22 mouse cellular contexts compared by ENCODE assay signal in the genomic region with DNA sequence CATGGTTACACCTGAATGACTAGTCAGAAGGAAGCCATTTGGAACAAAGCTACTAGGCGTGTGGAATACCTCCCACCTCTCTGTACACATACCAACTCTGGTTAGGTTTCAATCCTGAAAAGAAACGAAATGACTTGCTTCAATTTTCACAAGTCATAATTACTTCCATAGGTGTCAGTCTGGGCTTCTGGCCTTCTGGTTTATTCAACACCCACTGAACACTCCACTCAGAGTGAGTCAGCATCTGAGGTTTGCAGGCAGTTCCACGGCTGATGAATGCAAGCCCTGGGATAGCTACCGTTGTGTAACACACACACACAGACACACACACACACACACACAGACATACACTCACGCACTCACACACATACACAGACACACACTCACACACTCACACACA. TPM values are rescaled to one million over a fixed set of nuclear protein-coding genes. Genes with fewer than 3 reads are reported as not detected.
DNase-seq lines count a peak whose midpoint lies in the region; ATAC-seq and TF ChIP-seq lines count a peak whose summit lies in the region.
"Had no signal": no experiment of that assay in that cellular context is flagged by ENCODE, and none has a peak within 500 bp of the region (broad histone marks: within the 10 kb centered on the region; RNA-seq: fewer than 3 reads in every experiment).

No protein-coding gene starts in this region.

- no peaks in the 10 kb centered on the region for H3K27me3 ChIP-seq in forebrain, postnatal 0 days (ENCODE audit: insufficient read depth, low read length)
- H3K27me3 ChIP-seq in forebrain, embryonic 10.5 days (ENCODE audit: poor library complexity, severe bottlenecking) = peaks cover 5% of the 10 kb centered on the region; the same call in 1 of the 2 replicates
- H3K27me3 ChIP-seq: embryonic facial prominence, embryonic 12.5 days; forebrain, embryonic 13.5 days; hindbrain, embryonic 15.5 days; limb, embryonic 15.5 days; neural tube, embryonic 12.5 days had no signal

- H3K4me3 ChIP-seq in forebrain, postnatal 0 days (ENCODE audit: low read depth, low read length) = no peak overlapping the region
- no peak overlapping the region for H3K4me3 ChIP-seq in forebrain, embryonic 10.5 days
- H3K4me3 ChIP-seq: embryonic facial prominence, embryonic 12.5 days; forebrain, embryonic 13.5 days; hindbrain, embryonic 15.5 days; limb, embryonic 15.5 days; neural tube, embryonic 12.5 days had no signal

- H3K4me2 ChIP-seq in forebrain, postnatal 0 days (ENCODE audit: low read depth) = no peak overlapping the region
- H3K4me2 ChIP-seq: embryonic facial prominence, embryonic 12.5 days; forebrain, embryonic 13.5 days; hindbrain, embryonic 15.5 days; limb, embryonic 15.5 days; neural tube, embryonic 12.5 days had no signal

- H3K9me3 ChIP-seq in forebrain, postnatal 0 days (ENCODE audit: low read length) = no peaks in the 10 kb centered on the region
- no peaks in the 10 kb centered on the region for H3K9me3 ChIP-seq in forebrain, embryonic 10.5 days
- H3K9me3 ChIP-seq: embryonic facial prominence, embryonic 12.5 days; forebrain, embryonic 13.5 days; hindbrain, embryonic 15.5 days; limb, embryonic 15.5 days; neural tube, embryonic 12.5 days had no signal

- no peaks in the 10 kb centered on the region for H3K4me1 ChIP-seq in forebrain, postnatal 0 days (ENCODE audit: insufficient read depth)
- H3K4me1 ChIP-seq in forebrain, embryonic 10.5 days = peaks cover 8% of the 10 kb centered on the region
- H3K4me1 ChIP-seq: embryonic facial prominence, embryonic 12.5 days; forebrain, embryonic 13.5 days; limb, embryonic 15.5 days; neural tube, embryonic 12.5 days had no signal

- 71% methylated on average over 5 of the region's 5 CpGs for whole genome bisulfite sequencing in forebrain, postnatal 0 days
- 89% methylated on average over 5 of the region's 5 CpGs for WGBS in forebrain, embryonic 10.5 days

- peak; percentile 16; the same call in 1 of the 2 replicates for ATAC-seq in forebrain, postnatal 0 days
- peak; percentile 48 to 52; a peak in 2 of 4 replicates for ATAC-seq in hematopoietic stem cell, adult 5-6 weeks (replicated peaks in 1 of 2; ENCODE audit: insufficient read depth in 1 of 2, low FRiP score in 2 of 2, low TSS enrichment in 1 of 2, low read depth in 1 of 2, poor library complexity in 2 of 2, severe bottlenecking in 2 of 2)
- ATAC-seq in erythroblast, adult 5-6 weeks (replicated peaks; ENCODE audit: low FRiP score, poor library complexity, severe bottlenecking) = no peak
- ATAC-seq: forebrain, embryonic 13.5 days had no signal

- H3K27ac ChIP-seq in forebrain, postnatal 0 days (ENCODE audit: low read depth, low read length) = no peak overlapping the region
- H3K27ac ChIP-seq in forebrain, embryonic 10.5 days = no peak overlapping the region
- H3K27ac ChIP-seq: embryonic facial prominence, embryonic 12.5 days; forebrain, embryonic 13.5 days; hindbrain, embryonic 15.5 days; limb, embryonic 15.5 days; macrophage; neural tube, embryonic 12.5 days had no signal

- DNase-seq in forebrain, postnatal 0 days = no peak
- no peak for DNase-seq in forebrain, embryonic 10.5 days (ENCODE audit: extremely low spot score, low spot score)
- DNase-seq in NIH3T3 (ENCODE audit: low read depth) = peak; percentile 47
- peak; percentile 24 to 25 for DNase-seq in right cerebral cortex, postnatal 10 days (ENCODE audit: low spot score in 2 of 2)
- DNase-seq in neural tube, embryonic 10.5 days (ENCODE audit: extremely low spot score, low spot score) = no peak
- DNase-seq in adrenal gland, adult 8-10 months = no peak
- DNase-seq: adrenal gland, postnatal 25 days; B cell, adult 2 months; cerebellum, postnatal 36 days; kidney, adult 2 months; kidney, postnatal 4 days; lung, adult 2 months; midbrain, embryonic 14.5 days had no signal

- H3K36me3 ChIP-seq in forebrain, postnatal 0 days (ENCODE audit: insufficient read depth) = no peaks in the 10 kb centered on the region
- no peaks in the 10 kb centered on the region for H3K36me3 ChIP-seq in forebrain, embryonic 10.5 days (replicated peaks)
- H3K36me3 ChIP-seq: embryonic facial prominence, embryonic 12.5 days; hindbrain, embryonic 15.5 days; limb, embryonic 15.5 days; neural tube, embryonic 12.5 days had no signal

- H3K9ac ChIP-seq in forebrain, postnatal 0 days = no peak overlapping the region
- H3K9ac ChIP-seq: embryonic facial prominence, embryonic 12.5 days; forebrain, embryonic 13.5 days; hindbrain, embryonic 15.5 days; limb, embryonic 15.5 days; neural tube, embryonic 12.5 days had no signal

- no peak for TF ChIP-seq CTCF in forebrain, postnatal 0 days (IDR thresholded peaks at IDR 0.05; ENCODE audit: low read depth)

RNA-seq across cellular contexts. Expression of gene Ccdc54, which starts 19.6 kb away (rescaled TPM):
- not detected in 2 replicates for total RNA-seq in forebrain, postnatal 0 days (2014; rRNA removed)
- polyA plus RNA-seq in forebrain, postnatal 0 days (2015; fragmentation: Nextera tagmentation; extraction: Ambion mirVana) = not detected in 2 replicates
- polyA plus RNA-seq in forebrain, embryonic 10.5 days (2016; fragmentation: Nextera tagmentation; extraction: Ambion mirVana) = not detected in 2 replicates
- total RNA-seq in hematopoietic stem cell, adult 5-6 weeks (2017) = not detected in 2 replicates
- total RNA-seq in erythroblast, adult 5-6 weeks (2015; ENCODE audit: low replicate concordance) = not detected in 2 replicates
- total RNA-seq in erythroblast, adult 5-6 weeks (2017; ENCODE audit: low replicate concordance) = not detected in 2 replicates
- total RNA-seq in adrenal gland, adult 8-10 months (2022) = not detected
- total RNA-seq: adrenal gland, postnatal 25 days had no signal
- polyA plus RNA-seq: embryonic facial prominence, embryonic 12.5 days; forebrain, embryonic 13.5 days; heart, postnatal 0 days; hindbrain, embryonic 15.5 days; kidney, adult 2 months; limb, embryonic 15.5 days; lung, adult 2 months; midbrain, embryonic 14.5 days; neural tube, embryonic 12.5 days had no signal

Comparison
In these comparisons a context has a peak if more than half of its experiments do, and no peak if none do; other contexts are left out.
1. DNase-seq: peak in NIH3T3 (single experiment) and right cerebral cortex, postnatal 10 days (2 of 2); none in forebrain, postnatal 0 days (single experiment), forebrain, embryonic 10.5 days (single experiment), neural tube, embryonic 10.5 days (single experiment) and adrenal gland, adult 8-10 months (single experiment).